Mouse (Mus musculus) ES-E14 (cell line): ENCODE measurements around the gene Adamts14. TPM values are rescaled to one million over a fixed set of nuclear protein-coding genes. Genes with fewer than 3 reads are reported as not detected.

ENCODE experiments used
- DNase-seq: peaks from one replicate; pipeline ENCODE4 v3.0.0-alpha.2; 2013; ENCODE audit warnings: low read depth, low spot score
- H3K27ac ChIP-seq: 2 replicates; pipeline ENCODE4 v1.5.1; 2012; ENCODE audit warnings: low read depth, mild to moderate bottlenecking, low read length, moderate library complexity, mixed read lengths; ENCODE audit not compliant: poor library complexity, insufficient read depth, severe bottlenecking
- H3K36me3 ChIP-seq: 2 replicates; pipeline ENCODE4 v1.6.1; 2012; ENCODE audit warnings: mild to moderate bottlenecking, low read length, moderate library complexity, mixed read lengths; ENCODE audit not compliant: control insufficient read depth, poor library complexity, insufficient read depth, severe bottlenecking
- H3K4me1 ChIP-seq, 2 experiments: fragments of 150-350 bp in 1 of 2; sonication (generic) in 1 of 2; 2 replicates each; pipeline ENCODE4 v1.6.1; 2012; ENCODE audit warnings: low read length in 2 of 2, mild to moderate bottlenecking in 1 of 2, mixed read lengths in 1 of 2; ENCODE audit not compliant: control insufficient read depth in 2 of 2, insufficient read depth in 2 of 2, poor library complexity in 1 of 2
- H3K4me3 ChIP-seq, 2 experiments: fragments of 150-350 bp in 1 of 2; sonication (generic) in 1 of 2; 2 replicates each; pipeline ENCODE4 v1.5.1; 2012; ENCODE audit warnings: low read length in 2 of 2, low read depth in 1 of 2, mild to moderate bottlenecking in 1 of 2, mixed read lengths in 1 of 2; ENCODE audit not compliant: insufficient read depth in 1 of 2, poor library complexity in 1 of 2, severe bottlenecking in 1 of 2
- H3K9ac ChIP-seq: 2 replicates; pipeline ENCODE4 v1.6.1; 2012; ENCODE audit warnings: low read depth, mild to moderate bottlenecking, low read length, mixed read lengths; ENCODE audit not compliant: poor library complexity, insufficient read depth, severe bottlenecking
- H3K9me3 ChIP-seq: fragments of 150-350 bp; sonication (generic); 2 replicates; pipeline ENCODE4 v1.6.1; 2012; ENCODE audit warnings: low read depth, mild to moderate bottlenecking, low read length; ENCODE audit not compliant: control insufficient read depth, insufficient read depth
- CHD2 ChIP-seq: IDR thresholded peaks from 2 replicates; pipeline ENCODE4 v1.6.1; 2014; ENCODE audit warnings: mild to moderate bottlenecking, low read depth, low read length, inconsistent platforms
- HCFC1 ChIP-seq: IDR thresholded peaks from 2 replicates; pipeline ENCODE4 v1.6.1; 2012; ENCODE audit warnings: low read length, inconsistent platforms, borderline replicate concordance; ENCODE audit not compliant: insufficient read depth
- ZC3H11A ChIP-seq: IDR thresholded peaks from 2 replicates; pipeline ENCODE4 v1.6.1; 2012; ENCODE audit warnings: low read depth, mild to moderate bottlenecking, inconsistent platforms, low read length, borderline replicate concordance
- in situ Hi-C, 2 experiments: fragments of 600-800 bp; cut with MboI; formaldehyde crosslinking; loops; one replicate each; pipeline ENCODE4 v1.15.1; 2025; ENCODE audit warnings: low sequenced_read_pairs in 2 of 2, inconsistent platforms in 1 of 2; ENCODE audit not compliant: unreplicated experiment in 2 of 2
- total RNA-seq: library from RNA; depleted of rRNA; stranded (reverse); fragments of 300-350 nt; gene quantifications from 2 replicates; pipeline ENCODE4 v1.2.3, GENCODE M21; 2012; rRNA removed

The Adamts14 gene
- total RNA-seq, 1 experiment, result 7.4 TPM

- Histone ChIP-seq H3K36me3 (no peaks in the 10 kb centered on the region), H3K4me1 (no peaks in the 10 kb centered on the region; a peak in 1 of 4 replicates), H3K9ac (peak within 1 kb of the TSS; percentile 83), H3K9me3 (no peaks in the 10 kb centered on the region), H3K4me3 (peak within 1 kb of the TSS; percentile 85 to 86), H3K27ac (peak within 1 kb of the TSS; percentile 89)
- in situ Hi-C loops, result loop anchor here in 1 of 2 experiments (10.0 kb wide), 1 partner anchor 323 kb away; no protein-coding TSS in a partner anchor
- DNase-seq, result peak; percentile 81
- TF ChIP-seq ZC3H11A (no peak), HCFC1 (peak; percentile 50; the same call in 1 of the 2 replicates), CHD2 (peak; percentile 52; the same call in 1 of the 2 replicates)
Measured at GRCm38 (mm10) chr10:61147157-61148040, 125.8 kb downstream of the Adamts14 start, which contains the start of gene Sgpl1. Sgpl1 (minus strand) TSS chr10:61147703.

Other genes with a start within 250 kb of the Adamts14 start
- gene Pcbd1, start 184.1 kb downstream of the Adamts14 start, total RNA-seq, result 5.5 and 9.5 TPM in 2 replicates
- gene Sgpl1, start 125.7 kb downstream of the Adamts14 start, total RNA-seq, result 103 and 109 TPM in 2 replicates
- gene Tbata, start 101.5 kb downstream of the Adamts14 start, total RNA-seq, result not detected in 2 replicates
- not detected in 2 replicates for gene Prf1, start 24.4 kb upstream of the Adamts14 start, total RNA-seq
- gene Pald1, start 110.1 kb upstream of the Adamts14 start, total RNA-seq, result 102 and 216 TPM in 2 replicates
- 164 and 277 TPM in 2 replicates for gene Nodal, start 144.5 kb upstream of the Adamts14 start, total RNA-seq
- 27.0 and 32.3 TPM in 2 replicates for gene Eif4ebp2, start 179.2 kb upstream of the Adamts14 start, total RNA-seq
- 1.9 and 2.1 TPM in 2 replicates for gene Lrrc20, start 202.4 kb upstream of the Adamts14 start, total RNA-seq